Mouse (Mus musculus) CH12.LX (cell line): ENCODE data around the gene Thap8.

ENCODE experiments used
- CHD1 ChIP-seq: IDR thresholded peaks from 2 replicates; pipeline ENCODE4 v1.6.1; 2012; ENCODE audit warnings: low read depth, low read length, improper control_type of control experiment, inconsistent platforms
- CTCF ChIP-seq, 2 experiments: IDR thresholded peaks in 1 of 2; conservative IDR thresholded peaks in 1 of 2; 2 replicates each; pipeline ENCODE4 v1.5.1; 2011 to 2012; ENCODE audit warnings: low read depth in 2 of 2, low read length in 2 of 2, improper control_type of control experiment in 1 of 2, inconsistent platforms in 1 of 2, mild to moderate bottlenecking in 1 of 2, moderate library complexity in 1 of 2
- EP300 ChIP-seq: IDR thresholded peaks from 2 replicates; pipeline ENCODE4 v1.6.1; 2011; ENCODE audit warnings: low read length, improper control_type of control experiment
- JUN ChIP-seq: IDR thresholded peaks from 2 replicates; pipeline ENCODE4 v1.6.1; 2011; ENCODE audit warnings: low read depth, mild to moderate bottlenecking, low read length, improper control_type of control experiment, moderate library complexity; ENCODE audit not compliant: insufficient read depth
- MEF2A ChIP-seq: IDR thresholded peaks from 2 replicates; pipeline ENCODE4 v1.6.1; 2014; ENCODE audit warnings: low read depth, mild to moderate bottlenecking, inconsistent platforms, low read length, improper control_type of control experiment, borderline replicate concordance
- NRF1 ChIP-seq: IDR thresholded peaks from 2 replicates; pipeline ENCODE4 v1.6.1; 2014; ENCODE audit warnings: low read depth, mild to moderate bottlenecking, inconsistent platforms, low read length, improper control_type of control experiment, moderate library complexity
- POLR2A ChIP-seq: IDR thresholded peaks from 2 replicates; pipeline ENCODE4 v1.6.1; 2011; ENCODE audit warnings: low read depth, mild to moderate bottlenecking, improper control_type of control experiment, low read length
- POLR2AphosphoS2 ChIP-seq: IDR thresholded peaks from 2 replicates; pipeline ENCODE4 v1.6.1; 2011; ENCODE audit warnings: low read depth, low read length, improper control_type of control experiment
- SMC3 ChIP-seq: IDR thresholded peaks from 2 replicates; pipeline ENCODE4 v1.6.1; 2011; ENCODE audit warnings: low read depth, low read length, improper control_type of control experiment
- TBP ChIP-seq: conservative IDR thresholded peaks from 2 replicates; pipeline ENCODE4 v1.6.1; 2011; ENCODE audit warnings: low read depth, low read length, improper control_type of control experiment
- UBTF ChIP-seq: IDR thresholded peaks from 2 replicates; pipeline ENCODE4 v1.6.1; 2012; ENCODE audit warnings: low read depth, mild to moderate bottlenecking, inconsistent platforms, low read length, improper control_type of control experiment, moderate library complexity
- ZNF384 ChIP-seq: IDR thresholded peaks from 2 replicates; pipeline ENCODE4 v1.6.1; 2012; ENCODE audit warnings: low read depth, low read length, improper control_type of control experiment, inconsistent platforms

DNA sequence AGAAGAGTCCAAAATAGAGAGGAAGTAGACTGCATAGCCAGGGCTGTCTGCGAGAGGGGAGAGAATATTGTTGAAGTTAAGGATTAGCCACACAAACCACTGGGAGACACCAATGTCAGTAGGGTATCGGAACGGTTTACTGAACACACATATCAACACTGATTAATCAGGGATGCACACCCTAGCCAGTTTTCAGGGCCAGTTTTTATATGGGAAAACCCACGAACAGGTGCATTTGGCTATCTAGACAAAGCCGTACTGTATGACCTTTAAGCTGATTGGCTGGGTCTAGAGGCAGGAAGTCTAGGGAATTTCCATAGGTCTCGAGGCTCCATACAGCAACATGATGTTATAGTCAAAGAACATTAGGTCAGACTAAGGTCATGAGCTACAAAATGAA lies 43.0 kb downstream of the Thap8 start:
- TF ChIP-seq TBP = peak; percentile 61; the same call in 1 of the 2 replicates
- TF ChIP-seq CTCF (conservative IDR thresholded peaks at IDR 0.05 in 1 of 2, IDR thresholded peaks at IDR 0.05 in 1 of 2; ENCODE audit: low read depth in 2 of 2, low read length in 2 of 2) = no peak
- TF ChIP-seq POLR2AphosphoS2 = no peak
- no peak for TF ChIP-seq NRF1
- no peak for TF ChIP-seq MEF2A
- TF ChIP-seq SMC3 = no peak
- no peak for TF ChIP-seq JUN
- TF ChIP-seq EP300 = no peak
- TF ChIP-seq ZNF384 = no peak
- TF ChIP-seq CHD1 = no peak
- TF ChIP-seq POLR2A = no peak; the same call in 1 of the 2 replicates
- no peak for TF ChIP-seq UBTF
